Mouse (Mus musculus): ENCODE results near the gene Lbx2. TPM values are rescaled to one million over a fixed set of nuclear protein-coding genes. Genes with fewer than 3 reads are reported as not detected.

Lbx2 gene
- polyA plus RNA-seq, 1 experiment from 2014 or later, result 0.59 TPM

- no peak for ATAC-seq (ENCODE audit: insufficient read depth, low FRiP score, low read depth)
- Histone ChIP-seq H3K27ac (no peak overlapping the region), H3K9me3 (no peaks in the 10 kb centered on the region), H3K9ac (no peak overlapping the region), H3K4me1 (peaks cover 40% of the 10 kb centered on the region), H3K4me2 (peak overlapping the region; percentile 88; the same call in 1 of the 2 replicates), H3K36me3 (peaks cover 18% of the 10 kb centered on the region), H3K27me3 (replicated peaks) (no peaks in the 10 kb centered on the region), H3K4me3 (replicated peaks) (no peak overlapping the region)
- WGBS, result 83% methylated on average over 4 of the region's 4 CpGs
Observed at GRCm38 (mm10) chr6:83117165-83117438, 30.9 kb downstream of the Lbx2 start.

GRCm38 (mm10) chr6:83117616-83118015, 31.4 kb downstream of the Lbx2 start:
- WGBS, result 83% methylated on average over 13 of the region's 13 CpGs
- Histone ChIP-seq H3K9me3 (no peaks in the 10 kb centered on the region), H3K4me2 (no peak overlapping the region), H3K36me3 (peaks cover 18% of the 10 kb centered on the region), H3K9ac (no peak overlapping the region), H3K27ac (no peak overlapping the region), H3K27me3 (replicated peaks) (no peaks in the 10 kb centered on the region), H3K4me1 (peaks cover 46% of the 10 kb centered on the region), H3K4me3 (replicated peaks) (no peak overlapping the region)
- ATAC-seq (ENCODE audit: insufficient read depth, low FRiP score, low read depth), result no peak

- peaks cover 18% of the 10 kb centered on the region for H3K36me3 ChIP-seq
- H3K4me1 ChIP-seq, result peaks cover 52% of the 10 kb centered on the region
- H3K27me3 ChIP-seq (replicated peaks), result no peaks in the 10 kb centered on the region
- 81% methylated on average over 11 of the region's 11 CpGs for WGBS
- H3K9ac ChIP-seq, result no peak overlapping the region
- no peak overlapping the region for H3K27ac ChIP-seq
- ATAC-seq (ENCODE audit: insufficient read depth, low FRiP score, low read depth), result no peak
- no peak overlapping the region for H3K4me3 ChIP-seq (replicated peaks)
- H3K9me3 ChIP-seq, result no peaks in the 10 kb centered on the region
- H3K4me2 ChIP-seq, result no peak overlapping the region
Observed at GRCm38 (mm10) chr6:83118369-83118768, 32.2 kb downstream of the Lbx2 start.

- Histone ChIP-seq H3K27ac (no peak overlapping the region), H3K27me3 (replicated peaks) (no peaks in the 10 kb centered on the region), H3K4me1 (peaks cover 55% of the 10 kb centered on the region), H3K9me3 (no peaks in the 10 kb centered on the region), H3K36me3 (peaks cover 18% of the 10 kb centered on the region), H3K4me3 (replicated peaks) (no peak overlapping the region), H3K9ac (no peak overlapping the region), H3K4me2 (no peak overlapping the region)
- 75% methylated on average over 14 of the region's 14 CpGs for WGBS
- no peak for ATAC-seq (ENCODE audit: insufficient read depth, low FRiP score, low read depth)
Observed at GRCm38 (mm10) chr6:83118825-83119733, 32.9 kb downstream of the Lbx2 start.

- WGBS, result 78% methylated on average over 7 of the region's 7 CpGs
- Histone ChIP-seq H3K27me3 (replicated peaks) (no peaks in the 10 kb centered on the region), H3K4me1 (peaks cover 57% of the 10 kb centered on the region), H3K9me3 (no peaks in the 10 kb centered on the region), H3K4me2 (peak overlapping the region; percentile 97; the same call in 1 of the 2 replicates), H3K9ac (no peak overlapping the region), H3K27ac (no peak overlapping the region), H3K36me3 (peaks cover 18% of the 10 kb centered on the region), H3K4me3 (replicated peaks) (no peak overlapping the region; the same call in 1 of the 2 replicates)
- no peak for ATAC-seq (ENCODE audit: insufficient read depth, low FRiP score, low read depth)
Observed at GRCm38 (mm10) chr6:83119734-83120051, 33.5 kb downstream of the Lbx2 start.

GRCm38 (mm10) chr6:83120930-83121862, 35.0 kb downstream of the Lbx2 start, which contains the start of gene Wbp1:
Gene Wbp1 (minus strand): TSS chr6:83121559.
- Histone ChIP-seq H3K27ac (peak within 1 kb of the TSS; percentile 98), H3K27me3 (replicated peaks) (no peaks in the 10 kb centered on the region), H3K9ac (peak within 1 kb of the TSS; percentile 75), H3K4me3 (replicated peaks) (peak within 1 kb of the TSS; percentile 59), H3K9me3 (no peaks in the 10 kb centered on the region), H3K36me3 (peaks cover 18% of the 10 kb centered on the region), H3K4me1 (peaks cover 53% of the 10 kb centered on the region), H3K4me2 (peak within 1 kb of the TSS; percentile 97)
- ATAC-seq (ENCODE audit: insufficient read depth, low FRiP score, low read depth), result peak; percentile 95
- under 1% methylated on average over 38 of the region's 38 CpGs for WGBS

- Histone ChIP-seq H3K4me1 (peaks cover 45% of the 10 kb centered on the region), H3K27ac (peak overlapping the region; percentile 98), H3K9me3 (no peaks in the 10 kb centered on the region), H3K27me3 (replicated peaks) (no peaks in the 10 kb centered on the region), H3K4me2 (peak overlapping the region; percentile 97), H3K4me3 (replicated peaks) (peak overlapping the region; percentile 59), H3K9ac (peak overlapping the region; percentile 75), H3K36me3 (peaks cover 13% of the 10 kb centered on the region)
- under 1% methylated on average over 50 of the region's 52 CpGs for WGBS
- no peak for ATAC-seq (ENCODE audit: insufficient read depth, low FRiP score, low read depth)
Observed at GRCm38 (mm10) chr6:83121863-83122710, 35.9 kb downstream of the Lbx2 start.

- Histone ChIP-seq H3K4me3 (replicated peaks) (peak overlapping the region; percentile 59; the same call in 1 of the 2 replicates), H3K4me1 (peaks cover 45% of the 10 kb centered on the region), H3K9me3 (no peaks in the 10 kb centered on the region), H3K36me3 (peaks cover 9% of the 10 kb centered on the region), H3K27ac (peak overlapping the region; percentile 98; the same call in 1 of the 2 replicates), H3K9ac (no peak overlapping the region), H3K4me2 (peak overlapping the region; percentile 97), H3K27me3 (replicated peaks) (no peaks in the 10 kb centered on the region)
- 79% methylated on average over 5 of the region's 5 CpGs for WGBS
- no peak for ATAC-seq (ENCODE audit: insufficient read depth, low FRiP score, low read depth)
Observed at GRCm38 (mm10) chr6:83122961-83123360, 36.8 kb downstream of the Lbx2 start.

GRCm38 (mm10) chr6:83124851-83125312, 38.7 kb downstream of the Lbx2 start:
- no peaks in the 10 kb centered on the region for H3K27me3 ChIP-seq (replicated peaks)
- H3K4me2 ChIP-seq, result peak overlapping the region; percentile 89
- H3K36me3 ChIP-seq, result no peaks in the 10 kb centered on the region; the same call in 1 of the 2 replicates
- H3K9me3 ChIP-seq, result no peaks in the 10 kb centered on the region
- H3K9ac ChIP-seq, result peak overlapping the region; percentile 60
- peak overlapping the region; percentile 71 for H3K4me3 ChIP-seq (replicated peaks)
- 0 out of 2 replicates have a peak, but pooled peaks have one; percentile 3 for ATAC-seq (ENCODE audit: insufficient read depth, low FRiP score, low read depth)
- H3K4me1 ChIP-seq, result peaks cover 32% of the 10 kb centered on the region
- peak overlapping the region; percentile 75 for H3K27ac ChIP-seq
- under 1% methylated on average over 30 of the region's 30 CpGs for WGBS

- Histone ChIP-seq H3K9me3 (no peaks in the 10 kb centered on the region), H3K27me3 (replicated peaks) (no peaks in the 10 kb centered on the region), H3K4me1 (peaks cover 28% of the 10 kb centered on the region), H3K27ac (peak within 1 kb of the TSS; percentile 75), H3K36me3 (no peaks in the 10 kb centered on the region), H3K4me3 (replicated peaks) (peak within 1 kb of the TSS; percentile 71), H3K9ac (peak within 1 kb of the TSS; percentile 60), H3K4me2 (peak within 1 kb of the TSS; percentile 89)
- no peak for ATAC-seq (ENCODE audit: insufficient read depth, low FRiP score, low read depth)
- WGBS, result 22% methylated on average over 5 of the region's 5 CpGs
Observed at GRCm38 (mm10) chr6:83125331-83125730, 39.2 kb downstream of the Lbx2 start, which contains the start of gene Ino80b. Gene Ino80b (minus strand): TSS chr6:83125431.

GRCm38 (mm10) chr6:83127419-83127818, 41.3 kb downstream of the Lbx2 start:
- H3K36me3 ChIP-seq, result no peaks in the 10 kb centered on the region
- H3K9ac ChIP-seq, result no peak overlapping the region
- WGBS, result 93% methylated on average over 5 of the region's 5 CpGs
- peaks cover 33% of the 10 kb centered on the region for H3K4me1 ChIP-seq
- no peak for ATAC-seq (ENCODE audit: insufficient read depth, low FRiP score, low read depth)
- no peak overlapping the region for H3K4me2 ChIP-seq
- H3K9me3 ChIP-seq, result no peaks in the 10 kb centered on the region
- no peak overlapping the region for H3K4me3 ChIP-seq (replicated peaks)
- H3K27ac ChIP-seq, result no peak overlapping the region
- no peaks in the 10 kb centered on the region for H3K27me3 ChIP-seq (replicated peaks)

Measured in stomach, embryonic 15.5 days (tissue).